Mouse (Mus musculus) forebrain, postnatal 0 days (tissue): Measurements from ENCODE around the gene Ncoa1. TPM values are rescaled to one million over a fixed set of nuclear protein-coding genes. Genes with fewer than 3 reads are reported as not detected.
"Not testable (repeated sequence)": the region's sequence is repeated elsewhere in the genome, so short reads cannot be mapped to it uniquely, and the experiment has no call there.

Experiments used
- ATAC-seq: fragments of 200-750 bp; cut with Nextera tagmentation; 2 replicates; pipeline ENCODE4 v1.8.0; 2017; ENCODE audit warnings: mild to moderate bottlenecking, moderate library complexity
- DNase-seq: peaks from one replicate; pipeline ENCODE4 v3.0.0-alpha.2; 2015
- H3K27ac ChIP-seq: fragments of 300-500 bp; sonication (generic); 2 replicates; pipeline ENCODE4 v1.5.1; 2014; ENCODE audit warnings: low read depth, mild to moderate bottlenecking, antibody characterized with exemption, low read length, moderate library complexity, mixed read lengths
- H3K27me3 ChIP-seq: fragments of 300-500 bp; sonication (generic); 2 replicates; pipeline ENCODE4 v1.6.1; 2014; ENCODE audit warnings: mild to moderate bottlenecking, low read length, mixed read lengths; ENCODE audit not compliant: insufficient read depth
- H3K36me3 ChIP-seq: fragments of 300-500 bp; sonication (generic); 2 replicates; pipeline ENCODE4 v1.6.1; 2014; ENCODE audit warnings: mild to moderate bottlenecking, moderate library complexity; ENCODE audit not compliant: insufficient read depth
- H3K4me1 ChIP-seq: fragments of 300-500 bp; sonication (generic); 2 replicates; pipeline ENCODE4 v1.6.1; 2014; ENCODE audit warnings: antibody characterized with exemption; ENCODE audit not compliant: insufficient read depth
- H3K4me2 ChIP-seq: fragments of 300-500 bp; sonication (generic); 2 replicates; pipeline ENCODE4 v1.6.1; 2014; ENCODE audit warnings: low read depth, mild to moderate bottlenecking, moderate library complexity
- H3K4me3 ChIP-seq: fragments of 300-500 bp; sonication (generic); 2 replicates; pipeline ENCODE4 v1.5.1; 2014; ENCODE audit warnings: low read depth, low read length, mixed read lengths
- H3K9ac ChIP-seq: fragments of 300-500 bp; sonication (generic); 2 replicates; pipeline ENCODE4 v1.6.1; 2014; ENCODE audit warnings: mild to moderate bottlenecking
- H3K9me3 ChIP-seq: fragments of 300-500 bp; sonication (generic); 2 replicates; pipeline ENCODE4 v1.6.1; 2016; ENCODE audit warnings: low read length
- CTCF ChIP-seq: sonication (generic); IDR thresholded peaks from 2 replicates; pipeline ENCODE4 v1.5.1; 2016; ENCODE audit warnings: antibody characterized with exemption, control low read depth, low read depth
- WGBS: fragments of 180-500 bp; shearing (Covaris S2); extraction: QIAGEN DNeasy Blood & Tissue Kit; methylation state at CpG from one replicate; pipeline ENCODE4 v1.1.7; 2014; 5-methylcytosine and 5-hydroxymethylcytosine counted together
- polyA plus RNA-seq: library from polyadenylated mRNA; unstranded; fragments of >200 nt; fragmentation: Nextera tagmentation; extraction: Ambion mirVana; gene quantifications from 2 replicates; pipeline ENCODE4 v1.2.1, GENCODE M21; 2015
- total RNA-seq: library from RNA; depleted of rRNA; stranded (reverse); fragments of >200 nt; gene quantifications from 2 replicates; pipeline ENCODE4 v1.2.3, GENCODE M21; 2014

Ncoa1 gene
- total and polyA plus RNA-seq, 2 experiments from 2014 or later: 20.2 to 46.1 TPM

DNA sequence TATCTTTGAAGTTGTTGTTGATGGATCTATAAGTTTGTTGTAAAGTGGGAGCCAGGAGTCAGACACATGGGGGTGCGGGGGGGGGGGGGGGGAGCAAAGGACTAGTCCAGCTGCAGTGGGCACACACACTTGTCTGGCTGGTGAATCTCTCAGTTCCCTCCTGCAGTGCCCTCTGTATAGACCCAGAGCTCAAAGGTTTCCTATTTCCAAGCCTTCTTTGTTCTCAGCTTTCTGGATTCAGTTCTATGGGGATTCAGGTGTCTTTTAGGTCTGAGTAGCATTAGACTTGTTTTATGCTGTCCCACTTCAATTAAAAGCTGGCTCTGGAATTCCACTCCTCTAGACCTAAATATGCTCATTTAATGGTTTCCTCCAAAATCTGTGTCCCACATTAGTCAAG lies 117.5 kb downstream of the Ncoa1 start:
- ATAC-seq (no peak), DNase-seq (no peak)
- no peaks in the 10 kb centered on the region for H3K27me3 ChIP-seq
- H3K9ac ChIP-seq: no peak overlapping the region
- H3K4me2 ChIP-seq: no peak overlapping the region
- H3K4me1 ChIP-seq: no peaks in the 10 kb centered on the region
- H3K27ac ChIP-seq: no peak overlapping the region
- 43% methylated on average over 1 of the region's 1 CpGs for WGBS
- no peak for TF ChIP-seq CTCF
- H3K9me3 ChIP-seq: no peaks in the 10 kb centered on the region
- H3K4me3 ChIP-seq: no peak overlapping the region
- no peaks in the 10 kb centered on the region; the same call in 1 of the 2 replicates for H3K36me3 ChIP-seq

DNA sequence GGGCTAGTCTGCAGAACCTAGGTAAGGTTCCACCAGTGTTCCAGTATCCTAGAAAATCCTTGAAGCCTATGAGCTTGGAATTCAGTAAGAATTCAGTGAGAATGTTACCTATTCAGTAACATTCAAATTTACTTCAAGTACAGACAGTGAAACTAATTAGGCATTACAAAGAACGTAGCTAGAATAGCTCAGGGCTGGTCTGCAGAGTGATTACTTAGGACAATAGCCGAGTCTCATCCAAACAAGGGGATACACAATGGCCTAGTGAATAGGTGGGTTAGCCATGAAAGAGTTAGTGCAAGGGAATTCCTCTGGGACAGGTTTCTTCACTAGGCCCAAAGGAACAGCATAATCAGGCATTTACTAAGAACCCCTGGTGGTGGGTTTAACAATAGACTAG lies 118.3 kb downstream of the Ncoa1 start:
- ATAC-seq, H3K9ac ChIP-seq, H3K27me3 ChIP-seq, H3K27ac ChIP-seq, DNase-seq, H3K4me2 ChIP-seq, H3K4me1 ChIP-seq, H3K9me3 ChIP-seq, H3K36me3 ChIP-seq, H3K4me3 ChIP-seq: not testable (repeated sequence)
- 16% methylated on average over 2 of the region's 2 CpGs for WGBS

DNA sequence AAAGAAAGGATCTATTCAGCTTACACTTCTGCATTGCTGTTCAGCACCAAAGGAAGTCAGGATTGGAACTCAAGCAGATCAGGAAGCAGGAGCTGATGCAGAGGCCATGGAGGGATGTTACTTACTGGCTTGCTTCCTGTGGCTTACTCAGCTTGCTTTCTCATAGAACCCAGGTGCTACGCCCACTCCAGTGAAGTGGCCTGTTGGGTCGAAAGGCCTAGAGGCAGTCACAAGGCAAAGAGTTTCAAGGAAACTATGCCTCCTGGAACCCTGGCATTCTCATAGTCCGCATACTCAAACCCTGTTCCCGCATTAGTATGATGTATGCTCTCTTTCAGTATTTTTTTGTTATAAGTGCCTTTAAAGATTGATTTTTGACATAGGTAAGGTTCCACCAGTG lies 118.9 kb downstream of the Ncoa1 start:
- H3K27ac ChIP-seq: no peak overlapping the region
- DNase-seq (no peak), ATAC-seq (no peak)
- no peak for TF ChIP-seq CTCF
- peaks cover 3% of the 10 kb centered on the region; the same call in 1 of the 2 replicates for H3K36me3 ChIP-seq
- H3K27me3 ChIP-seq: no peaks in the 10 kb centered on the region
- no peak overlapping the region for H3K9ac ChIP-seq
- H3K4me3 ChIP-seq: no peak overlapping the region
- H3K4me1 ChIP-seq: no peaks in the 10 kb centered on the region
- H3K9me3 ChIP-seq: no peaks in the 10 kb centered on the region
- no peak overlapping the region for H3K4me2 ChIP-seq
- 95% methylated on average over 4 of the region's 4 CpGs for WGBS

DNA sequence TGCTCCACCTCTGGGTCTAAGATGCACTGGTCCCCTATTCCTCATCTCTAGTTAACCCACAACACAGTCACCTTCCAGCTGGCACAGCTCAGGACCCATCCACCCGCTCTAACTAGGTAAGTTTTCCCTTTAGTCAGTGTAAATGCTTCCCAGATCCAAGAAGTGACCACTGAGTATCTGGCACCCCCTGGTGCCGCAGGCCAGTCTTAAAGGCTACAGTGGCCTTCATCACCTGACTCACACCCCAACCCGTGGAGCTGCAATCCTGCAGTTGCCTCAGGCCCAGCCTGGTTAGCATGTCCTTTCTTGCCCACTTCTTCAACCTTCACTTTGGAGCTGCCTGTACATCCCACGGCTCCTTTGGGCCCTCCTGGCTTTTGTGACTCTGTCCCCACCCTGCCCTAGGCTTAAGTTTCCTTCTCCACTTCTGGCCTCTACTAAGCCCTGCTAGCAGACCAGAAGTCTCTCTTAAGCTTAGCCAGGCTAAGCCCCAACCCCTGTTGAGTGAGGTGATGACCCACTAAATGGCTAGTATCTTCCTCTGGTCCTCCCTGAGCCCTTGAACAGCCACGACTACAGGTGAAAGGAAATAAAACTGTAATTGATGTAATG lies 120.0 kb downstream of the Ncoa1 start:
- TF ChIP-seq CTCF: no peak
- Histone ChIP-seq H3K9me3 (no peaks in the 10 kb centered on the region), H3K9ac (no peak overlapping the region), H3K36me3 (peaks cover 3% of the 10 kb centered on the region; the same call in 1 of the 2 replicates), H3K27me3 (no peaks in the 10 kb centered on the region), H3K4me2 (no peak overlapping the region), H3K27ac (no peak overlapping the region), H3K4me1 (no peaks in the 10 kb centered on the region), H3K4me3 (no peak overlapping the region)
- DNase-seq (no peak), ATAC-seq (no peak)
- 91% methylated on average over 5 of the region's 5 CpGs for WGBS

DNA sequence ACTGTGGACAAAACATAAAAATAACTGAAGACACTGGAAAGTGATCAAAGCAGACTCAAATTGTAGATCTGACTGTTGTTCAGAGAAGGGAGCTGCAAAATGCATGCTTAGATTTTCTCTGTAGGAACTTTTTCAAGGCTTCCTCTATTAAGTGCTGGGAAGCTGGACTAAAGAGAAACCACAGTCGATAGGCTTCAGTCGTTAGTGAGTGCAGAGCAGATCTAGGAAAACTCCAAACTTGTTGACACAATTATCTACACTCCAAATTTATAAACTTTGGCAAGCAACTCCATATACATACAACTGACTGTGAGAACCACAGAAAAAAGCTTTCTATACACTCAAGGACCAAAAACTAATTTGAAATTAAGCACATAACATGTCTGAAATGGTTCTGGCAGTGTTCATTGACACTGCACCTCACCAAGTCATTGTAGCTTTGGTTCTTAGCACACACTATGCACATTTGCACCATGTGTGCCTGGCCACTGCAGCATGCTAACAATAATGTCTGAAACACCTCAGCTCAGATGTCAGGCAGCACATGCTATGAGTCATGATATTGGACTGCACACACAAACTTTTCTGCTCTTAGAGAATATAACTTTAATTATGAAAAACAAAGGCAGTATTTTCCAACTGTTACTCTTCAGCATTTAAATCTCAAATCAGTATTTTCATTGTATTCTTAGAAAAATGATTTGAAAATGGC lies 121.8 kb downstream of the Ncoa1 start:
- H3K4me2 ChIP-seq: no peak overlapping the region
- no peaks in the 10 kb centered on the region for H3K9me3 ChIP-seq
- no peak overlapping the region for H3K27ac ChIP-seq
- 26% methylated on average over 2 of the region's 2 CpGs for WGBS
- no peaks in the 10 kb centered on the region for H3K4me1 ChIP-seq
- H3K4me3 ChIP-seq: no peak overlapping the region
- H3K36me3 ChIP-seq: peaks cover 3% of the 10 kb centered on the region; the same call in 1 of the 2 replicates
- H3K9ac ChIP-seq: no peak overlapping the region
- DNase-seq: no peak
- TF ChIP-seq CTCF: no peak
- no peaks in the 10 kb centered on the region for H3K27me3 ChIP-seq
- no peak for ATAC-seq

DNA sequence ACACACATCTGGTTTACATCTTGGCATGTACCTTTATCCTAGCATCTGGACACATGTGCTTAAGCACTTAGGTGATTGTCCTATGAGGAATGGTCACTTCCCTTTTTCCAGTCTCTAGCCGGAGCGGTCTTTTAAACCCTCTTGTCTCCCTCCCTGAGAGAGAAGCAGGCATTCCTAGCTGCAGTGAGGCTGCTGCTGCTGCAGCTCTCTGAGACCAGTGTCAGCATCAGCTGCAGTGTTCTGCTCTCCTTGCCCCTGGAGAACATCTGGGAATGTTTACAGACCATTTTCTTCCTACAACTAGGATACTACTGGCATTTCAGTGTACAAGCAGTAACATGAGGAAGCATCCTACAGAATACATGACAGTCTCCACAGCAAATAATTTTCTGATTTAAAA lies 133.8 kb downstream of the Ncoa1 start:
- no peak overlapping the region for H3K4me2 ChIP-seq
- H3K4me1 ChIP-seq: 0 out of 2 replicates have a peak, but pooled peaks cover 4% of the 10 kb centered on the region
- no peak overlapping the region for H3K27ac ChIP-seq
- H3K9me3 ChIP-seq: no peaks in the 10 kb centered on the region
- no peak for TF ChIP-seq CTCF
- ATAC-seq: no peak
- no peak overlapping the region for H3K4me3 ChIP-seq
- no peak for DNase-seq
- no peaks in the 10 kb centered on the region for H3K27me3 ChIP-seq
- no peaks in the 10 kb centered on the region for H3K36me3 ChIP-seq
- no peak overlapping the region for H3K9ac ChIP-seq
- 72% methylated on average over 2 of the region's 2 CpGs for WGBS

DNA sequence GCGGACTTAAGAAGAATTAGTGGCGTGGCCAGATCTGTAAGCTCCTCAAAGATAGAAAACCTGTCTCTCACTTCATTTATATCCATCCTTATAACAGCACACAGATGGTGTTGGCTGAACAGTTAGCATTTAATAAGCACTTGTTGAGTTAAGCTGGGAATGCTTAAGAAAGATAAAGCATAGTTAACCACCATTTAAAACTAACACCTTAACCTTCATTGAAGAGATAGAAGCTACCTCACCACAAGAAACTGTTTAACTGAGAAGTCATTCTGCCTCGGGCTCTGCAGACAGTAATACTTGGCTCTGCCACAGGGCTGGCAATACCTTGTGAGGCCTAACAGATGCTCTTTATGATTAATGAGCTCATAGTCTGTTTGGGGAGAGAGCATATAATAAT lies 134.9 kb downstream of the Ncoa1 start:
- ATAC-seq (no peak), DNase-seq (peak; percentile 5)
- Histone ChIP-seq H3K4me2 (no peak overlapping the region), H3K4me3 (no peak overlapping the region), H3K27me3 (no peaks in the 10 kb centered on the region), H3K9me3 (no peaks in the 10 kb centered on the region), H3K36me3 (peaks cover 4% of the 10 kb centered on the region; the same call in 1 of the 2 replicates), H3K27ac (no peak overlapping the region), H3K9ac (no peak overlapping the region), H3K4me1 (0 out of 2 replicates have a peak, but pooled peaks cover 4% of the 10 kb centered on the region)
- 36% methylated on average over 3 of the region's 3 CpGs for WGBS
- no peak for TF ChIP-seq CTCF
